Comparison of ENCODE assay signal across 22 mouse cellular contexts in the genomic region with DNA sequence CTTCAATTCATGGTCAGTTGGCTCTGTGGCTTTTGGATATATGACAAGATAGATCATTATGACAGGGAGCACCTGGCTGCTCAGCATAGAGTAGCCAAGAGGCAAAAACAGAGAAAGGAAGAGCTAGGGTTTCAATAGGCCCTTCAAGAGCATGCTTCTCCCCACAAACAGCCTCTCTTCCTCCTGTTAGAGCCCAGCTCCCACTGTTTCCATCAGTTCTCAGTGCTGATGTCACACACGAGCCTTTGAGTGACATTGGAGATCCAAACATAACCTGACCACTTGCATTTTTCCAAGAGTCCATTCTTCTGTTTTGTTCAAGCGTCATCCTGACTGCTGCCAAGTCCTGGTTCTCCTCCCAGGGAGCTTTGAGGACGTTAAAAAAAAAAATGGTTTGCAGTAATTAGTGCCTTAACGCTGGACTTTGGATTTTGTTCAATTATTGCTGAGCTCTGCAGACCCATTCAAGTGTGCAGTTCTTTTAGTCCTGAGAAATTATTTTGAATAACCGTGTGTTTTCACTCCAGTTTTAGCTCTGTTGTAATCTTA. TPM values are rescaled to one million over a fixed set of nuclear protein-coding genes. Genes with fewer than 3 reads are reported as not detected.
DNase-seq lines count a peak whose midpoint lies in the region.
"Had no signal": no experiment of that assay in that cellular context is flagged by ENCODE, and none has a peak within 500 bp of the region (broad histone marks: within the 10 kb centered on the region; RNA-seq: fewer than 3 reads in every experiment).

No protein-coding gene starts in this region.

- H3K36me3 ChIP-seq in embryonic facial prominence, embryonic 10.5 days (replicated peaks): no peaks in the 10 kb centered on the region
- H3K36me3 ChIP-seq: embryonic facial prominence, embryonic 13.5 days; forebrain, embryonic 12.5 days; G1E; heart, embryonic 13.5 days; hindbrain, embryonic 13.5 days had no signal

- H3K27ac ChIP-seq in embryonic facial prominence, embryonic 10.5 days (replicated peaks): no peak overlapping the region
- H3K27ac ChIP-seq: embryonic facial prominence, embryonic 13.5 days; forebrain, embryonic 12.5 days; gastrocnemius, adult 2 months; heart, embryonic 13.5 days; hindbrain, embryonic 13.5 days; hindbrain, postnatal 0 days had no signal

- no peak overlapping the region for H3K4me3 ChIP-seq in embryonic facial prominence, embryonic 10.5 days
- H3K4me3 ChIP-seq: embryonic facial prominence, embryonic 13.5 days; forebrain, embryonic 12.5 days; gastrocnemius, adult 2 months; heart, embryonic 13.5 days; hindbrain, embryonic 13.5 days had no signal

- no peaks in the 10 kb centered on the region for H3K27me3 ChIP-seq in embryonic facial prominence, embryonic 10.5 days (replicated peaks; ENCODE audit: low read depth, poor library complexity, severe bottlenecking)
- H3K27me3 ChIP-seq: embryonic facial prominence, embryonic 13.5 days; forebrain, embryonic 12.5 days; heart, embryonic 13.5 days; hindbrain, embryonic 13.5 days had no signal

- 68% methylated on average over 5 of the region's 5 CpGs for WGBS in embryonic facial prominence, embryonic 10.5 days

- H3K9me3 ChIP-seq in embryonic facial prominence, embryonic 10.5 days: no peaks in the 10 kb centered on the region; the same call in 1 of the 2 replicates
- H3K9me3 ChIP-seq: embryonic facial prominence, embryonic 13.5 days; forebrain, embryonic 12.5 days; G1E; heart, embryonic 13.5 days; hindbrain, embryonic 13.5 days had no signal

- no peaks in the 10 kb centered on the region for H3K4me1 ChIP-seq in embryonic facial prominence, embryonic 10.5 days
- H3K4me1 ChIP-seq: embryonic facial prominence, embryonic 13.5 days; forebrain, embryonic 12.5 days; hindbrain, embryonic 13.5 days had no signal

- peak; percentile 23 for DNase-seq in kidney, adult 18-20 months
- DNase-seq in kidney, postnatal 4 days: no peak
- peak; percentile 42 to 56 for DNase-seq in kidney, postnatal 36 days
- DNase-seq in kidney, postnatal 14 days: no peak
- DNase-seq in Muller cell, postnatal 12 days (ENCODE audit: inconsistent ontology term): peak; percentile 88
- no peak for DNase-seq in embryonic facial prominence, embryonic 10.5 days (ENCODE audit: low spot score)
- DNase-seq: adrenal gland, postnatal 10 days; cerebellum, adult 11-12 months; cerebellum, adult 9-10 months; cerebellum, postnatal 25 days; gastrocnemius, adult 2 months; gastrocnemius, postnatal 25 days; heart, postnatal 4 days had no signal

RNA-seq across cellular contexts. Expression of a gene that starts 14.9 kb away (rescaled TPM):
- 0.10 and 0.14 TPM in 2 replicates for polyA plus RNA-seq in embryonic facial prominence, embryonic 10.5 days (2016; fragmentation: Nextera tagmentation; extraction: Ambion mirVana)
- polyA plus RNA-seq: CD4-positive, CD25-positive, alpha-beta regulatory T cell, adult 4 months; forebrain, embryonic 12.5 days; G1E; heart, postnatal 0 days had no signal

RNA-seq across cellular contexts. Expression of a gene that starts 19.5 kb away (rescaled TPM):
- polyA plus RNA-seq in embryonic facial prominence, embryonic 10.5 days (2016; fragmentation: Nextera tagmentation; extraction: Ambion mirVana): 3.2 and 3.4 TPM in 2 replicates

RNA-seq across cellular contexts. Expression of a gene that starts 32.3 kb away (rescaled TPM):
- polyA plus RNA-seq in embryonic facial prominence, embryonic 10.5 days (2016; fragmentation: Nextera tagmentation; extraction: Ambion mirVana): not detected in 2 replicates
- polyA plus RNA-seq: cortical plate, adult 2 months; embryonic facial prominence, embryonic 13.5 days; forebrain, embryonic 12.5 days; G1E; heart, embryonic 13.5 days; heart, postnatal 0 days; hindbrain, embryonic 13.5 days; hindbrain, postnatal 0 days had no signal

Comparison
In these comparisons a context has a peak if more than half of its experiments do, and no peak if none do; other contexts are left out.
1. DNase-seq: peak in kidney, adult 18-20 months (single experiment), kidney, postnatal 36 days (2 of 2) and Muller cell, postnatal 12 days (single experiment); none in kidney, postnatal 4 days (0 of 2), kidney, postnatal 14 days (single experiment) and embryonic facial prominence, embryonic 10.5 days (single experiment).